Mouse (Mus musculus): ENCODE measurements around the gene Aire. TPM values are rescaled to one million over a fixed set of nuclear protein-coding genes. Genes with fewer than 3 reads are reported as not detected.

The Aire gene
- polyA plus RNA-seq, 1 experiment from 2014 or later, result 0.33 TPM

- Histone ChIP-seq H3K9me3 (no peaks in the 10 kb centered on the region), H3K27me3 (ENCODE audit: poor library complexity, severe bottlenecking) (no peaks in the 10 kb centered on the region), H3K36me3 (replicated peaks) (peaks cover 99% of the 10 kb centered on the region), H3K4me3 (no peak overlapping the region), H3K27ac (no peak overlapping the region), H3K4me1 (no peaks in the 10 kb centered on the region)
- WGBS, result 93% methylated on average over 3 of the region's 3 CpGs
- DNase-seq (ENCODE audit: extremely low spot score, low spot score), result no peak
Observed at GRCm38 (mm10) chr10:77995639-77996038, 47.8 kb downstream of the Aire start.

- H3K36me3 ChIP-seq (replicated peaks), result peaks cover 80% of the 10 kb centered on the region
- no peaks in the 10 kb centered on the region for H3K9me3 ChIP-seq
- no peaks in the 10 kb centered on the region for H3K27me3 ChIP-seq (ENCODE audit: poor library complexity, severe bottlenecking)
- H3K27ac ChIP-seq, result no peak overlapping the region
- 77% methylated on average over 5 of the region's 5 CpGs for WGBS
- H3K4me1 ChIP-seq, result no peaks in the 10 kb centered on the region
- DNase-seq (ENCODE audit: extremely low spot score, low spot score), result no peak
- H3K4me3 ChIP-seq, result no peak overlapping the region
Observed at GRCm38 (mm10) chr10:77985775-77986174, 57.6 kb downstream of the Aire start.

- DNase-seq (ENCODE audit: extremely low spot score, low spot score), result peak; percentile 75
- WGBS, result 6% methylated on average over 4 of the region's 4 CpGs
Observed at GRCm38 (mm10) chr10:77984660-77985059, 58.8 kb downstream of the Aire start.

More at GRCm38 (mm10) chr10:77984660-77985059, 58.8 kb downstream of the Aire start:
- no peaks in the 10 kb centered on the region for H3K27me3 ChIP-seq (ENCODE audit: poor library complexity, severe bottlenecking)
- no peaks in the 10 kb centered on the region for H3K9me3 ChIP-seq
- H3K27ac ChIP-seq, result no peak overlapping the region
- peaks cover 6% of the 10 kb centered on the region; the same call in 1 of the 2 replicates for H3K4me1 ChIP-seq
- H3K4me3 ChIP-seq, result no peak overlapping the region
- peaks cover 79% of the 10 kb centered on the region for H3K36me3 ChIP-seq (replicated peaks)

Other genes starting within 250 kb of the Aire start
- gene Gm9639, start 248.5 kb downstream of the Aire start, polyA plus RNA-seq (2016; fragmentation: Nextera tagmentation; extraction: Ambion mirVana), result not detected in 2 replicates
- not detected in 2 replicates for gene Gm19668, start 244.5 kb downstream of the Aire start, polyA plus RNA-seq (2016; fragmentation: Nextera tagmentation; extraction: Ambion mirVana)
- gene Gm9507, start 231.8 kb downstream of the Aire start, polyA plus RNA-seq (2016; fragmentation: Nextera tagmentation; extraction: Ambion mirVana), result not detected in 2 replicates
- gene Gm2696, start 228.9 kb downstream of the Aire start, polyA plus RNA-seq (2016; fragmentation: Nextera tagmentation; extraction: Ambion mirVana), result not detected in 2 replicates
- gene Krtap10-4, start 216.5 kb downstream of the Aire start, polyA plus RNA-seq (2016; fragmentation: Nextera tagmentation; extraction: Ambion mirVana), result not detected in 2 replicates
- gene Krtap10-10, start 207.7 kb downstream of the Aire start, polyA plus RNA-seq (2016; fragmentation: Nextera tagmentation; extraction: Ambion mirVana), result not detected in 2 replicates
- not detected in 2 replicates for gene Gm36176, start 196.8 kb downstream of the Aire start, polyA plus RNA-seq (2016; fragmentation: Nextera tagmentation; extraction: Ambion mirVana)
- gene Gm10318, start 190.8 kb downstream of the Aire start, polyA plus RNA-seq (2016; fragmentation: Nextera tagmentation; extraction: Ambion mirVana), result not detected in 2 replicates
- gene Gm3285, start 181.6 kb downstream of the Aire start, polyA plus RNA-seq (2016; fragmentation: Nextera tagmentation; extraction: Ambion mirVana), result not detected in 2 replicates
- gene Lrrc3, start 141.1 kb downstream of the Aire start, polyA plus RNA-seq (2016; fragmentation: Nextera tagmentation; extraction: Ambion mirVana), result 2.4 and 2.5 TPM in 2 replicates
- 0.53 and 0.57 TPM in 2 replicates for gene Trpm2, start 73.0 kb downstream of the Aire start, polyA plus RNA-seq (2016; fragmentation: Nextera tagmentation; extraction: Ambion mirVana)
- 33.9 and 37.4 TPM in 2 replicates for gene 1810043G02Rik, start 65.1 kb downstream of the Aire start, polyA plus RNA-seq (2016; fragmentation: Nextera tagmentation; extraction: Ambion mirVana)
- gene Pfkl, start 33.5 kb downstream of the Aire start, polyA plus RNA-seq (2016; fragmentation: Nextera tagmentation; extraction: Ambion mirVana), result 262 and 282 TPM in 2 replicates
- gene Dnmt3l, start 1.7 kb downstream of the Aire start, polyA plus RNA-seq (2016; fragmentation: Nextera tagmentation; extraction: Ambion mirVana), result not detected in 2 replicates
- 2.6 and 2.9 TPM in 2 replicates for gene Icosl, start 25.7 kb upstream of the Aire start, polyA plus RNA-seq (2016; fragmentation: Nextera tagmentation; extraction: Ambion mirVana)
- 14.9 and 20.8 TPM in 2 replicates for gene D10Jhu81e, start 126.2 kb upstream of the Aire start, polyA plus RNA-seq (2016; fragmentation: Nextera tagmentation; extraction: Ambion mirVana)
- gene Pwp2, start 141.5 kb upstream of the Aire start, polyA plus RNA-seq (2016; fragmentation: Nextera tagmentation; extraction: Ambion mirVana), result 34.7 and 35.8 TPM in 2 replicates
- gene Trappc10, start 201.0 kb upstream of the Aire start, polyA plus RNA-seq (2016; fragmentation: Nextera tagmentation; extraction: Ambion mirVana), result 8.1 and 9.7 TPM in 2 replicates

Data from forebrain, embryonic 10.5 days (tissue).